Mouse (Mus musculus) cerebellum, adult 2 months (tissue): ENCODE measurements around the gene Gm21905.

Experiments used
- CTCF ChIP-seq: fragments of 200-500 bp; IDR thresholded peaks from 2 replicates; pipeline ENCODE4 v1.5.1; 2011; ENCODE audit warnings: low read depth, mild to moderate bottlenecking, control low read depth, low read length, moderate library complexity, borderline replicate concordance; ENCODE audit not compliant: insufficient read depth
- POLR2A ChIP-seq: fragments of 200-500 bp; IDR thresholded peaks from 2 replicates; pipeline ENCODE4 v1.6.1; 2011; ENCODE audit warnings: low read length, control low read depth, borderline replicate concordance; ENCODE audit not compliant: insufficient read depth

DNA sequence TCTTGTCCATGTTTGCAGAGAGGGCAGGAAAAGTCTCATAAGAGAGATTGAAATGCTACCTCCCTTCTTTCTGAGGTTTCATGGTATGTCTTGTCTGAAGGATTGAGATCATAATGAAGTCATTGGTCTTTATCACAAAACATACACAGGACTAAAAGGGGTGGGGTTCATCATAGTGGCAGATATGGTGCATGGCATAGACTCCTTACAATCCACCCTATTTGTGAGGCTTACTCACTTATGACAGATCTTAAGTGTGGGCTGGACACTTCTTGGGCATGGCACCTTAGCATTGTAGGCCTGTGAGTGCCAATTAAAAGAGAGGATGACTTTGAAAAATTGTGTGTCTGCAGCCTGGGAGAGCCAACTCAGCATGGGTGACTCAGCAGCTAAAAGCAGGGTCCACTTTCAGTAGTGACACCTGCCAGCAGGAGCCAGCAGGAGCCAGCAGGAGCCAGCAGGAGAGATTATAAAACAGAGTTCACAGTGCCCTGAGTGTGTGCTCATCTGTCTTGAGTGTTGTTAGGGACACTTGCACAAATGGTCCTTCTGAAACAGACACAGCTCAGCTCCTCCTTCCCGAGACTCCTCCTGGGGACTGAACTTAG lies 62.6 kb downstream of the Gm21905 start:
- TF ChIP-seq POLR2A (no peak), CTCF (no peak)
